Mouse (Mus musculus): ENCODE measurements at regions not wholly inside any gene's neighbourhood (a gene's known extent, or its start where the extent isn't known, plus 50 kb on each side); places are given as distances from the start of the nearest gene placed in this dataset.

DNA sequence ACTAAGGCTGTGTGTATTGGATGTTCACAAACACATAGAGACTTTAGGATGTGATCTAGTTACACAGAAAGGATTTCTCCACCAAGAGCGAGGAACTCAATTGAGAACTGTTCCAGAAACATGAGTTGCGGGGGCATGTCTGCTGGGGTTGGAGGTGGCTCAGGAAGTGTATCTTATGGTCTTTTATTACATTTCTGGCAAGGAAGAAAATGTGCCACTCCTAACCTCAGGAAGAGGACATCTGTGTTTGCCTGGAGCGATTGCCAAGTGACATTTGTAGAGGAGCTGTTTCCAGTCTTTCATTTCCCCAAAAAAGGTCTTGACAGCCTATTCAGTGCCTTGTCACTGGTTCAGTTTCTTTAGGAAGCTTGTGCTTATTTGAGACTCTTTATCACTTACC, 606.2 kb downstream of the Tmem182 start:
- DNase-seq (ENCODE audit: low read depth) = no peak

DNA sequence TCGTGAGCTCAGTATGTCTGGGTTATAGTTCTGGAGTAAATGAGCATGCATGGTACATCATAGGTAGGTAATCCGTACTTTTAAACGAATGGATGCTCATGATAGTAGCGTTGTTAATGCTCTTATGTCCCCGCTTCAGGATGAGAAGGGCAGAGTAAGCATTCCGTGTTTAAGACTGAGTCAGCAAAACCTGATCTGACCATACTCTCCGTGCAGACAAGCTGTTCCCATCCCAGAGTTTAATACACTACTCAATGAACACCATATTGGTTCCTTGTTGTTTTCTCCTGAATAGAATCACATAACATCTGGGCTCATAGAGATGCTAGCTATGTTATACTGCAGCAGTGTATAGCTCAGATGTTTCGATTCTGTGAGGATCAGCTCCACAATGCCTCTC, 606.7 kb downstream of the Tmem182 start:
- DNase-seq (ENCODE audit: low read depth) = no peak

DNA sequence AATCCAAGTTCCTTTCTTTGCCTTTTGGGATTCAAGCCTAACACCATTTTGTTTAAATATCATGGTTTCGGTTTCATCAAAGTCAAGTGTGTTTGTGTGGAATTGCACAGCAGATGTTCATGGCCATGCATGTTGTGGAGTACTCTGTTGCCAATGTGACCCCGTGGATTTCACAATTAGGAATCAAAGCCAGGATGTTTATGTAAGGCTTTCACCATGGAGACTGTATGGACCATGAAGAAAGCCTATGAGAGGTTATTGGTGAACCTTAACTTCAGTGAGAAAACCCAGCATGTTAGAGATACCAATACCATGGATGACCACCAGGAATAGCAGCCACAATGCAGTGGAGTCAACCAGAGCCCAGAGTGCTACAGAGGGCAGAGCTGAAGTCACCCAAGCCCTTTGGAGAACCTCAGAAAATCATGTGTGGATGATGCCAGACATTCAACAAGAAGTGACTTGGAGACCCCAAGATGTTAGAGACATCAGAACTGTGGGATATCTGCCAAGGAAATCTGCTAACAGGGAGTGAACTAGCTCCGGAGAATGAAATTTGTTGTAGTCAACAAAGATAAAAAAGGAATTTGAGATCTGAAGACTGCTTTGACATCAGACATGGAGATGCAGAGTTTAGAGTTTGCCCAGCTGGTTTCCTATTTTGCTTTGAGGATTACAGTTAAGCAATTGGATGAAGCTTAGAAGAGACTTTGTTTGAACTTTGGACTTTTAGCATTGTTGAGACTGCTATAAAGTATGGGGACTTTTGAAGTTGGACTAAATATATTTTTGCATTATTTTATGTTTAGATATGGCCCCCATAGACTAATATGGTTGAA, 615.3 kb downstream of the Tmem182 start:
- DNase-seq (ENCODE audit: low read depth) = peak; percentile 3

DNA sequence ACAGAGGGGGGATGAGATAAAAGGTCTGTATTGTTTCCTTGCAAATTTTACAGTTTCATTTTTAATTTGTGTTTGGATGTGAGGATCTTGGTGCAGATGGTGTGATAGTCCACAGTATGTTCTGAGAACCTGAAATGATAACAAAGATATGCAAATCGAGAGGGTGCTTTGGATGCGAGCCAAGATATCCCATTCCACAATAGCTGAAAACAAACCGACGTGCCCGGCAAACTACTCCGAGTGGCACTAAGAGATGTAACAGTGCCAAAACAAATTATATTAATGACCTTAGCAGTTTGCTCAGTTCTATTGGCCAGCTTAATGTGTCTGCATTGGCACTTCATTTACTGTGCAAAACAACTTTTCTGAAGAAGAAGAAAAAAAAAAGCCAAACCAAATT, 622.5 kb downstream of the Tmem182 start:
- DNase-seq (ENCODE audit: low read depth) = no peak

DNA sequence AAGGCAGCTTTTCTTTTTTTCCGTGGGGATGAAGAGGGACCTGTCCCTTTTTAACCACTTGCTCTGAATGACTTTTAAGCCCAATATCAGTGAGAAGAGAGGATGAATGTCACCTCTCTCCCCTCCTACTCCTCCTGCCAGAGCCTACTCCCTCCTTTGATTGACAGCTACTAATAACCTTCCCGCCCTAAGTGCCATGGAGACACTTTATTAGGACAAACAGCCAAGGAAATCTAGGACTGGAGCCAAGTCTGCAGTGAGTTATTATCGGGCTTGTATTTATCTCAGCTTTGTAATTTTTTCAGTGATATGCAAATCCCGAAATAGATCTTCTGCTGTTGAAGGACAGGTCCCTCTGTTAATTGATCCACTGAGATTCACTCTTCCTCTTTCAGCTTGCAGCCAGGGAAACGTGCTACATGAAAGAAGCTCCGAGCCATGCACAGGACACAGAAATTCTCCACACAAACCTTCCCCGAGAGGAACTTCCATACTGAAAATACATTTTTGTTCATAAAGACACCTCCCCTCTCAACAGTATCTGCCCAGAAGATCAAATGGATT, 625.8 kb downstream of the Tmem182 start:
- peak; percentile 13 for DNase-seq (ENCODE audit: low read depth)

GRCm38 (mm10) chr1:41435379-41435778, 630.0 kb downstream of the Tmem182 start:
- no peak for DNase-seq (ENCODE audit: low read depth)

DNA sequence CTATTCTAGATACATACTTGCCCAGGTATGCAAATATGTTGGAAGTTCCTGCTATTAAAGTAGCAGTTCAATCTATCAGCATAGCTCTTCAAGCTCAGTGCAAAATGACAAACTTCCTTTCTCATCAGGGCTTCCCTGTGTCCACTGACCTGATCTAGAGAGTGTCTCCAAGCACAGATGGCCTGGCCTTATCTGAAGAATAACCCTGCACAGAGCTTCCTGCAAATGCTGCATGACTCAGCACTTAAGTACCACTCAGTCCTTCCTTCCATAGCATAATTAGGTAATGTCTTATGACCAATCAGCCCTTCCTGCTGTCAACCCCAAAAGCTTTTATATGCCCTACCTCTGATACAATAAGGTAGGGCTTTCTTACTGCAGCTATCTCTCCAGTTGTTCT, 644.6 kb downstream of the Tmem182 start:
- DNase-seq (ENCODE audit: low read depth) = no peak
